25 mouse cellular contexts compared by ENCODE assay signal in the genomic region with DNA sequence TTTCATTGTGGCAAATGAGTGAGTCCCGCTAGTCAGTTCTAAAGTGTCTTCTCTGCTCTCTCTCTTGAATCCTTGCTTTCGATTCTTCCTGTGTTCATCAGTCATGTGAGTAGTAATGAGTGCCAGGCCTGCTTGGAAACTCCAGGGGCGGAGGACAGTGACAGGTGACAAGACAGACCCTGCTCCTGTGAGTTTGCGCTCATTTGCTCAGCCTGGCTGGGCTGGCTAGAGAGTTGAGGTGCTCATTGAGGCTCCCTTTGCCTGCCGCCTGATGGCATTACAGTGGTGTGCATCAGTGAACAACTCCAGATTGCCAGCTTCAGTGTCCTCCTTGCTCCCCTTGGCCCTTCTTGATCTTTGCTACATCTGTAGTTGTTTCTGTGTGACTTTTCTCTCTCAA.
"Had no signal": no experiment of that assay in that cellular context is flagged by ENCODE, and none has a peak within 500 bp of the region (broad histone marks: within the 10 kb centered on the region; RNA-seq: fewer than 3 reads in every experiment).

No protein-coding gene starts in this region.

- H3K4me3 ChIP-seq: gastrocnemius, adult 2 months; heart, embryonic 10.5 days; heart, embryonic 12.5 days; hindbrain, embryonic 10.5 days; hindbrain, embryonic 12.5 days; intestine, embryonic 15.5 days; left cerebral cortex, adult 2 months; limb, embryonic 10.5 days; limb, embryonic 12.5 days; liver, embryonic 13.5 days; liver, embryonic 15.5 days had no signal

- H3K27ac ChIP-seq: gastrocnemius, adult 2 months; heart, embryonic 10.5 days; hindbrain, embryonic 10.5 days; hindbrain, embryonic 12.5 days; hindbrain, embryonic 14.5 days; intestine, embryonic 15.5 days; left cerebral cortex, adult 2 months; limb, embryonic 10.5 days; limb, embryonic 12.5 days; liver, embryonic 13.5 days; liver, embryonic 15.5 days had no signal

- DNase-seq: gastrocnemius, adult 2 months; gastrocnemius, postnatal 10 days; gastrocnemius, postnatal 25 days; heart, adult 18-20 months; heart, postnatal 10 days; heart, postnatal 4 days; kidney, adult 18-20 months; kidney, adult 8-10 months; kidney, postnatal 10 days; kidney, postnatal 25 days; kidney, postnatal 4 days; layer of hippocampus, adult 9-11 months; liver; liver, embryonic 13.5 days; liver, postnatal 0 days had no signal
